Mouse (Mus musculus) midbrain, embryonic 10.5 days (tissue): ENCODE data around the gene Plgrkt. TPM values are rescaled to one million over a fixed set of nuclear protein-coding genes. Genes with fewer than 3 reads are reported as not detected.

Experiments
- DNase-seq: peaks from one replicate; pipeline ENCODE4 v3.0.0-alpha.2; 2017; ENCODE audit warnings: low spot score
- H3K27ac ChIP-seq: fragments of 300-500 bp; sonication (generic); replicated peaks from 2 replicates; pipeline ENCODE4 v1.5.1; 2016; ENCODE audit warnings: mild to moderate bottlenecking
- H3K27me3 ChIP-seq: fragments of 300-500 bp; sonication (generic); 2 replicates; pipeline ENCODE4 v1.6.1; 2016; ENCODE audit warnings: low read depth, mild to moderate bottlenecking; ENCODE audit not compliant: poor library complexity, severe bottlenecking
- H3K36me3 ChIP-seq: fragments of 300-500 bp; sonication (generic); 2 replicates; pipeline ENCODE4 v1.6.1; 2016; ENCODE audit warnings: mild to moderate bottlenecking, moderate library complexity
- H3K4me1 ChIP-seq: fragments of 300-500 bp; sonication (generic); 2 replicates; pipeline ENCODE4 v1.6.1; 2016
- H3K4me3 ChIP-seq: fragments of 300-500 bp; sonication (generic); 2 replicates; pipeline ENCODE4 v1.5.1; 2016; ENCODE audit warnings: mild to moderate bottlenecking, moderate library complexity
- H3K9me3 ChIP-seq: fragments of 300-500 bp; sonication (generic); replicated peaks from 2 replicates; pipeline ENCODE4 v1.6.1; 2016; ENCODE audit warnings: mild to moderate bottlenecking
- WGBS: fragments of 180-500 bp; shearing (Covaris S2); methylation state at CpG from one replicate; pipeline ENCODE4 v1.1.7; 2016; 5-methylcytosine and 5-hydroxymethylcytosine counted together
- polyA plus RNA-seq: library from polyadenylated mRNA; unstranded; fragments of >200 nt; fragmentation: Nextera tagmentation; extraction: Ambion mirVana; gene quantifications from 2 replicates; pipeline ENCODE4 v1.2.1, GENCODE M21; 2016

Plgrkt gene
- polyA plus RNA-seq, 1 experiment from 2014 or later: 40.4 TPM

- no peaks in the 10 kb centered on the region for H3K9me3 ChIP-seq
- 93% methylated on average over 3 of the region's 3 CpGs for WGBS
- H3K27ac ChIP-seq: no peak overlapping the region
- H3K4me1 ChIP-seq: peaks cover under 1% of the 10 kb centered on the region
- no peak for DNase-seq
- no peaks in the 10 kb centered on the region for H3K36me3 ChIP-seq
- H3K27me3 ChIP-seq: peaks cover 8% of the 10 kb centered on the region
- H3K4me3 ChIP-seq: no peak overlapping the region
Measured at GRCm38 (mm10) chr19:29372621-29373020, 5.4 kb upstream of the Plgrkt start.

- Histone ChIP-seq H3K4me3 (no peak overlapping the region), H3K27me3 (peaks cover 13% of the 10 kb centered on the region), H3K4me1 (peaks cover 6% of the 10 kb centered on the region), H3K9me3 (no peaks in the 10 kb centered on the region), H3K36me3 (no peaks in the 10 kb centered on the region), H3K27ac (no peak overlapping the region)
- 87% methylated on average over 4 of the region's 4 CpGs for WGBS
- DNase-seq: no peak
Measured at GRCm38 (mm10) chr19:29372138-29372537, 4.9 kb upstream of the Plgrkt start.

DNA sequence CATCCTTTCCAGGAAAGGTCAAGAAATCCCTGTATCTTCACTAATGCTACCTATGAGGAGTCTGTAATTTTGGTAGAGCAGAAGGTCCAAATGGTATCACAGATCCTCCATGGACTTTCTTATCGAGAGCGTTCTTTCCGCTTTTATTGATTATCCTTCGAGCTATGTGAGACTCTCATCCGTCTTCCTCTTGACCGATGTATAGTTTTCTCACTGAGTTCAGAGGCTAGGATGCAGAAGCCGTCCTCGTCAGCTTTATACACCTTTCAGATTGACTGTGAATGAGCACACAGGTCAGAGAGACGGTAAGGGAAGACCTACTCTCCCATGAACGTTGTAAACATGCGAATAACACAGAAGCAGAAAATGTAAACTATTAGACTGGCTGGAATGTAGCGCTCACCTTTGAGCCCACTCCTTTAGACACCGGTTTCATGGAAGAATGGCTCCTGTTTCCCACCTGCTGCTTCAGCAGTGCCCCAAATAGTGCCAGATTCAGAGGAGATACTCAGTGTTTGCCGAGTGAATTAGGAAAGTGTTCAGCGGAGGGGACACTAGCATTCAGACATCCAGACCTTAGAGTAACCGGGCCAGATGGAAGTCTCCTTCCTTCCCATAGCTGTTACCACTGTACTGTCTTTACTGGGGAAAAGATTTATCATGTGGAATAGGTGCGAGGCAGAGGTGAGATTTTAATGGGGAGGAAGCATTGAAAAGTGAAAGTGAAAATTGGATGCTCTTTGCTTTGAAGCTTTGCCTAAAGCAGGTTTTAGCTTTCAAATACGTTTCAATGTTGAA, 4.3 kb upstream of the Plgrkt start:
- no peaks in the 10 kb centered on the region for H3K9me3 ChIP-seq
- WGBS: 85% methylated on average over 18 of the region's 18 CpGs

DNA sequence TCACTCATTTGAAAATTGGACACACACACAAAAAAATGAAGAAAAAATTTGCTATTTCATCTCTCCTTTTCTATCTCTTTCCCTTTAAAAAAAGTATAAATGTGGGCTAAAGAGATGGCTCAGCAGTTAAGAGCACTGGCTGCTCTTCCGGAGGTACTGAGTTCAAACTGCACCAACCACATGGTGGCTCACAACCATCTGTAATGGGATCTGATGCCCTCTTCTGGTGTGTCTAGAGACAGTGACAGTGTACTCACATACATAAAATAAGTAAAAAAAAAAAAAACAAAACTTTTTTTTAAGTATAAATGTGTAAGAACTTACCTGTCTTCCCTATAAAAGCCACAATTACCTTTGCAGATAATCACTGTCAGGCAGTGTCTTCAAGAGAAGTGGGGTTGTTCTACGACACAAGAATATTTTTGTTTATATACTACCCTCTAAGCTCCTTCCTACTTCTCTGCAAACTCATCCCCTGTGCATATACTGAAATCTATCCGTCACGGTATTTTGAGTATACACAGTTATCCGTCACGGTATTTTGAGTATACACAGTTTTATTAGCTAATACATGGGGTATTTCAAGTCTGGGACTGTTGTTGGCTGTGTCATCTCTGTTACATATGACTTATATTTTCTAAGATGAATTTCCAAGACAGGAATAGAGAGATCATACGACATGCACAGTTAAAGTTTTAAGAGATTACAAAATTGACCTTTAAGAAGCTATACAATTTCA, 3.5 kb upstream of the Plgrkt start:
- H3K4me3 ChIP-seq: no peak overlapping the region

More for the DNA sequence above, 4.3 kb upstream of the Plgrkt start:
- no peaks in the 10 kb centered on the region for H3K36me3 ChIP-seq
- peaks cover 20% of the 10 kb centered on the region for H3K27me3 ChIP-seq
- H3K4me3 ChIP-seq: no peak overlapping the region
- H3K4me1 ChIP-seq: peaks cover 11% of the 10 kb centered on the region
- no peak overlapping the region for H3K27ac ChIP-seq
- no peak for DNase-seq

DNA sequence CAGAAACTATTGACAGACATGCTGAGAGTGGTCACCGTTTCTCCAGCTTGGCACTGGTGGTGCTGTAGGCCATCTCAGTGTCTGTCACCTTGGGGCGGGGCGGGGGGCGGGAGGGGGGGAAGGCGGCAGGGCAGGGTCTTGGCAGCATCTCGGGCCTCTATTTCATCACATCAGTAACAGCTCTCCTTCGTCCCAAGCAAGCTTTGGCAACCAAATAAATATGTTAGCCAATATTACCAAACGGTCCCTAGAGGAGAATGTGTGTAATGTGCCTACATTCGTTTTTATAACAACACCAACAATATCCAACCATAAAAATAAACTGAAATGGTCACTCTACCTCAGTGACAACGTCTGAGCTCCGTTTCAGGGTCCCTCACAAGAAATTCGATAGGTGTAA, 2.9 kb upstream of the Plgrkt start:
- Histone ChIP-seq H3K27ac (no peak overlapping the region), H3K9me3 (no peaks in the 10 kb centered on the region), H3K36me3 (no peaks in the 10 kb centered on the region), H3K27me3 (peaks cover 27% of the 10 kb centered on the region), H3K4me3 (no peak overlapping the region), H3K4me1 (peaks cover 11% of the 10 kb centered on the region)
- WGBS: 72% methylated on average over 12 of the region's 12 CpGs
- DNase-seq: no peak

More for the DNA sequence above, 3.5 kb upstream of the Plgrkt start:
- Histone ChIP-seq H3K27me3 (peaks cover 27% of the 10 kb centered on the region), H3K9me3 (no peaks in the 10 kb centered on the region), H3K27ac (no peak overlapping the region), H3K4me1 (peaks cover 11% of the 10 kb centered on the region), H3K36me3 (no peaks in the 10 kb centered on the region)
- 94% methylated on average over 7 of the region's 7 CpGs for WGBS
- DNase-seq: no peak

DNA sequence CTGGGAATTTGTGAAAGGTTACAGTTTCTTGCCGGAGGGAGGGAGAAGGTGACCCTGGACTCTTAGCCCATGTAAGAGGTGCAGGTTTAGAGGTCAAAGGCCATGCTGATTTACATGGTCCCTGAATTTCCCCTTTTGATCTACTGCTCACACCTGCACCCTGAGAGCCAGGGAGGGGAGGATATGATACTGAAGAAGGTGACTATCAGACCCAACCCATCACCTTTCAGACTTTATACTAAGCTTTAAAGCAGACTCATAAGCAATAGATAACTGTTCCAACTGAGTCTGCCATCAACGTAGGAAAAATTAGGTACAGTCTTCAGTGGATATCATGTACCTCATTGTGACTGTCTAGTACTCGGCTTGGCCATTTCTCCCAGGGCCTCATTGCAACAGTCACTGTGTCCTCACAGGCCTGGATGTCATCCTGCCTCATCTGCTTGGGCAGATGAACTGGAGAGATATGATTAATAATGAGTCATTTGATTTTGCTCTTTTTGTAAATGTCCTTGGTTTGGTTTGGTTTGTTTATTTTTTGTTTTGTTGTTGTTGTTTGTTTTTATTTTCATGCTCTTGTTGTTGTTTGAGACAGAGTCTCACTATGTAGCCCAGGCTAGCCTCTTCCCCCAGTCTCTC, 1.6 kb upstream of the Plgrkt start:
- Histone ChIP-seq H3K27ac (no peak overlapping the region), H3K9me3 (no peaks in the 10 kb centered on the region), H3K4me1 (peaks cover 11% of the 10 kb centered on the region), H3K36me3 (no peaks in the 10 kb centered on the region), H3K27me3 (peaks cover 29% of the 10 kb centered on the region), H3K4me3 (no peak overlapping the region)
- 88% methylated on average over 3 of the region's 3 CpGs for WGBS
- DNase-seq: no peak

GRCm38 (mm10) chr19:29368041-29368440, 851 bp upstream of the Plgrkt start:
- H3K36me3 ChIP-seq: no peaks in the 10 kb centered on the region
- no peak for DNase-seq
- 93% methylated on average over 2 of the region's 2 CpGs for WGBS
- peaks cover 11% of the 10 kb centered on the region for H3K4me1 ChIP-seq
- no peak overlapping the region for H3K4me3 ChIP-seq
- no peaks in the 10 kb centered on the region for H3K9me3 ChIP-seq
- peaks cover 29% of the 10 kb centered on the region for H3K27me3 ChIP-seq
- H3K27ac ChIP-seq: no peak overlapping the region

DNA sequence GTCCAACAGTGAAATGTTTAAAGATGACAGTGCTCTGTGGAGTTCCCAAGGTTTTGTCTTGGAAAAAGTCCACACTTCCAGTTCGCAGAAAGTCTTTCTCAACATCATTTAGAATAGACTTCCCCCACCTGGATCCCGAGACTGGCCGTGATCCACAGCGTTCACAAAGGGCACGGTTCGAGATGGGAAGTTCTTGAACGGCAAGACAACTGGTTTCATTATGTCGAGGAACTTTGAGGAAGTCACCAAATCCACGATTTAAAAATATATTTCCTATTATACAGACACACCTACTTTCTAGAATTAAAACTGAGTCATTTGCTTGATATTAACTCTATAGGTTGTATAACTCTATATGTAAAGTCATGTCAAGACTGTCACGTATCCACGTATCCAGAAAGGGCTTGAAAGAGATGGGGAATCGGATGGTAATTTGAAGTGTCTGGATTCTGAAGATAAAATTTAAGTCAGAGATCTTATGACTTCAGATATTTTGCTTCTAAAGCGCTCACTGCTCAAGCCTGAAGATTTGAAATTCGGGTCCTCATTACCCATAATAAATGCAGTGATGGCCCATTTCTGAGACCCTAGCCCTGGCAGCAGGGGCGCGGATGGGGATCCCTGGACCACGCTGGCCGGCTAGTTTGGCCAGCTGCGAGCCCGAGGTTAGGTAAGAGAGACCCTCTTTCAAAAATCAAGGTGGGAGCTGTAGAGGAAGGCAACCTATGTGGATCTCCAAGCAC, 793 bp downstream of the Plgrkt start:
- Histone ChIP-seq H3K4me1 (peaks cover 21% of the 10 kb centered on the region), H3K27ac (no peak overlapping the region), H3K36me3 (no peaks in the 10 kb centered on the region), H3K4me3 (peak overlapping the region; percentile 54), H3K27me3 (peaks cover 29% of the 10 kb centered on the region), H3K9me3 (no peaks in the 10 kb centered on the region)
- 65% methylated on average over 20 of the region's 20 CpGs for WGBS
- no peak for DNase-seq

DNA sequence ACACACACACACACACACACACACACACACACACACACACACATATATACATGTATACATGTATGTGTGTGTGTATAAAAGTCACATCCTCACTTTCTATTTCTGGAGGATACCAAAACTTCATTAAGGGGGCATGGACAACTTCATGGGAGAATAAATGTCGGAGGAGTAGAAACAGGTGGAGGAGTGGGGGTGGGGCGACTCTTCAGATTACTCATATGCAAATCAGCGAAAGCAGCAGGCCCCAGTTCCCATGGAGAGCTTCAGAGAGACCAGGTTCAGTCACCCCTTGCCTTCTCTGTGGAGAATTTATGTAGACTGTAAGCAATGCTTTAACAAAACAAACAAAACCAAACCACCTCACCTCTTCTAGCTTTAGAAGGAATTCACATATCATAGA, 2.1 kb downstream of the Plgrkt start:
- 19% methylated on average over 3 of the region's 3 CpGs for WGBS
- Histone ChIP-seq H3K27ac (no peak overlapping the region), H3K9me3 (no peaks in the 10 kb centered on the region), H3K4me3 (no peak overlapping the region), H3K27me3 (peaks cover 35% of the 10 kb centered on the region), H3K36me3 (no peaks in the 10 kb centered on the region), H3K4me1 (peaks cover 29% of the 10 kb centered on the region)
- DNase-seq: no peak

GRCm38 (mm10) chr19:29364076-29364475, 3.1 kb downstream of the Plgrkt start:
- Histone ChIP-seq H3K27ac (no peak overlapping the region), H3K27me3 (peaks cover 35% of the 10 kb centered on the region), H3K36me3 (no peaks in the 10 kb centered on the region), H3K9me3 (no peaks in the 10 kb centered on the region), H3K4me3 (no peak overlapping the region), H3K4me1 (peaks cover 29% of the 10 kb centered on the region)
- no peak for DNase-seq
- 79% methylated on average over 5 of the region's 5 CpGs for WGBS

DNA sequence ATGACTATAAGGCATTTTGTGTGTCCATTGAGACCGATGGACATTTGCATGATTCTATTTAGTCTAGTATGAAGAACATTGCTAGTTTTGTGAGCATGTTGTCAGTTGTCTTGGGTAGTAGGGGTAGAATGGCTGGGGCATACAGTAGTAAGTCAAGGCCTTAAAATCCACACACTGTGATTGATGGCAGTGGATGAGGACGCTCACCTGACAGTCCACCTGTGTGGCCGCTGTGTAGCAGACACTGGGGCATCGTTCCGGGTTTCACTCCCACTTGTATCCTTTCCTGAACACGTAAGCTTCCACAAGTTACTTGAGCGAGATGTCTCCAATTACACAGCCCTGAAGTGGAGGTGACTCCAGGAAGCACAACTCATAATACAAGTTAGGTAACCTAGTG, 3.6 kb downstream of the Plgrkt start:
- H3K9me3 ChIP-seq: no peaks in the 10 kb centered on the region
- no peak overlapping the region for H3K4me3 ChIP-seq
- H3K27me3 ChIP-seq: peaks cover 35% of the 10 kb centered on the region
- no peak overlapping the region for H3K27ac ChIP-seq
- no peak for DNase-seq
- peaks cover 29% of the 10 kb centered on the region for H3K4me1 ChIP-seq
- WGBS: 89% methylated on average over 7 of the region's 7 CpGs
- H3K36me3 ChIP-seq: no peaks in the 10 kb centered on the region

DNA sequence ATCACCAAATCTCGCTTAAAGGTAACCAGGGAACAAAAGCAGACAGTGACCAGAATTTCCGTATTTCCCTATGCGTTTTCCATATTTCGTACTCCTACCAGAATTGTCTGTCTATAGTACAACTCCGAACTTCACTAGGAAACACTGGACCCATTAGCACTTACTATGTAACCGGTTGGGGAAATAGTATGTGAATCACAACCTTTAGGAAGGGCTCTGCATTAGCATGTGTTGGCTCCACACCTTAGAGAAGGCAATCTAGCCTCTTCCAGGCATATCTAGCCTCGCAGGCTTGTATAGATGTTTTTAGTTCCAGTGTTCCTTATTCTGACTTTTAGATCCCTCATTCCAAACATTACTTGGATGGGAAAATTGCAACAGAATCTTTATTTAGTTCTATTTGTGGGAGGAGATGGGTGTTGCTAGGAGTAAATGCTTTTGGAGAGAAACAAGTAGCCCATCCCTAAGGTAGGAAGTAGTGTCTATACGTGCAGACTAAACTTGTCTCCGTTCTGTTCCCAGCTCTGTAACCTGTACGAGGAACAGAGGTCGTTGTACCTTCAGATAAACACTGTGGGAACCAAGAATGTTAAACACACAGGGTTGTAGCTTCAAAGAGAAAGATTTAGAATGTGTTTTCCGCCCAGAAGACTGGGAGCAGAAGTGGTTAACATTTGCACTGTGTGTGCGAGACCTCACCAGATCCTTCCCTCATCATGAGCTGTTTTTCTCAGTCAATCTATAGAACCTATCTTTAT, 4.8 kb downstream of the Plgrkt start:
- H3K9me3 ChIP-seq: no peaks in the 10 kb centered on the region
- peak overlapping the region; percentile 64 for H3K4me3 ChIP-seq
- peaks cover 24% of the 10 kb centered on the region; the same call in 1 of the 2 replicates for H3K27me3 ChIP-seq
- no peak for DNase-seq
- WGBS: 53% methylated on average over 13 of the region's 13 CpGs
- H3K27ac ChIP-seq: peak overlapping the region; percentile 81
- no peaks in the 10 kb centered on the region for H3K36me3 ChIP-seq
- peaks cover 25% of the 10 kb centered on the region for H3K4me1 ChIP-seq
